Mouse (Mus musculus) spleen, postnatal 4 days (tissue): ENCODE results near the gene Wipf3.

ENCODE experiments used
- DNase-seq, 2 experiments: peaks; one replicate each; pipeline ENCODE4 v3.0.0; 2022; ENCODE audit warnings: low spot score in 2 of 2

The Wipf3 gene

GRCm38 (mm10) chr6:54429447-54430194 lies at the start of gene Wipf3:
TSS of gene Wipf3 (plus strand) at chr6:54429603.
- no peak for DNase-seq

DNA sequence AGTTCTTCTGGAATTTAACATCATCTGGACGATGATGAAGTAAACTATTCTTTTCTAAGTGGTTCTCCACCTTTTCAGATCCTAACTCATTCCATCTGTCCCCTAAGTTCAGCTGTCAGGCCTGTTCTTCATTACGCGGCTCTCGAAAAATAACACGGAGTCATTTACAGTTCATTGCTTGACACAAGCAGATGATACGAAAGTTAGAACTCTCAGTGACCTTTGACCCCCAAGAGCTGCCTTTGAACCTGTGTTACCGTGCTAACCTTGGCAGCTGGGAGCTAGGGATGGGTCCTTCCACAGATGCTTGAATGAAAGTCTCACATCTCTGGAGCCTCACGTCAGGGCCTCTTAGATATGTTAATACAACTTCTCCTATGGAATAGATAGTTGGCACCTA lies 46.8 kb upstream of the Wipf3 start:
- DNase-seq, result no peak

DNA sequence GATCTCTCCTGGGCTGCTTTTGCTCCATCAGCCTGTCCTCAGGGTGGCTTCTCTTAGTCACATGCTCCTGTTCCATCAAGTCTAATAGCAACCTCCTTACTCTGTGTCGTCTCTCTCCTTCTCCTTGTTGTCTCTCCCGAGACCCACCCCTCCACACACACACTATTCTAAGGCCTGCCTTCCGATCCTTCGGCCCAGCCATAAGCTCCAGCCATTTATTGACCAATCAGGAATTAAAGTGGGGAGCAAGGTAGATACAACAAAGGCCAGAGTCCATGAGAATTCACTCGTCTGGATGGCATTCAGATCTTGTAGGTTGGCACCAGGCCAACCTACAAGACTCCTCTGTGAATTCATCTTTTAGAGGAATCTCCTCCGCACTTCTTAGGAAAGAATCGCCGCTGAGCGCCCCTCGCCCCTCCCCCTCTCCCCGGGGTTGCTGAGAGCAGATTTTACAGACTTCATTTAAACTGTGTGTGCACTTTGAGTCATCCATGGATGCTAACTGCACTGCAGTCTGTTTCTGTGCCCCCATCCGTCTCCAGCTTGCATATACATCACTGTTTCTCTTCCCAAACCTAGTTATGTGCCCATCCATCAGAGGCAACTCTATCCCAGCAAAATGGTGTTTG lies 45.4 kb upstream of the Wipf3 start:
- DNase-seq, result no peak

DNA sequence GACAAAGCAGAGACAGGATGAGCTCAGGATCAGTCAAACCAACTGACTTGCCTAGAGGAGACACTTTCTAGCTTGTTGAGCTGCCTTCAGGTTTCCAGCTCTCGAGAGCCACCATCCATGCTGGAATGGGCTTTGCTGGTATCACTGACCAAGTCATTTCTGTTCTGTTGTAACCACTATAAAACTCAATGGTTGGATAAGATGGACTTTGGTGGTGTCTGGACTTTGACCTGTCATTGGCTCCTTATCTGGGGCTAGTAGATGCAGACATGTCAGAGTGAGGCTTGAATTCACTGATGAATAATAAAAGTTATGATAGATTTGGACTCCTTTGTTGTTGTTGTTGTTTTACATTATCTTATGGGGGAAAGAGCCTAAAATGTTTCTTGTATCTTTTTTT lies 44.6 kb upstream of the Wipf3 start:
- DNase-seq, result no peak

- DNase-seq, result no peak
These were observed 43.0 kb upstream of the Wipf3 start for GRCm38 (mm10) chr6:54386429-54386828.

GRCm38 (mm10) chr6:54387044-54387443 lies 42.4 kb upstream of the Wipf3 start:
- DNase-seq, result no peak

DNA sequence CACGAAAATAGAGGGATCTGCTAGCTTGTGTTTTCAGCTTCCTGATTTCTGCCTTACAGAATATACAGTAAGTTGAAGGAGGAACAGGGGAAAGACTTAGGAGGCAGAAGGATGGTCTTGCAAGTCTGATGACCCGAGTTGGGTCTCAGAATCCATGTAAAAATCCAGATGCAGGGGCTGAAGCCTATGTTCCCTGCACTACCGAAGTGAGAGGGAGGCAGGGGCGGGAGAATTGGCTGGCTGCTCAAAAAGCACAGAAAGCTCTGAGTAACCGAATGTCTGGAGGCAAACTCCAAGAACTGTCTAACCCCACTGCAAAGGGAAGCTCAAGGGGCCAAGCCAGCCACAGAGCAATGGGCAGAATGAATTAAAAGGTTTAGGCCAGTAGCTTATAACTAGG lies 41.7 kb upstream of the Wipf3 start:
- no peak for DNase-seq

GRCm38 (mm10) chr6:54388690-54389275 lies 40.6 kb upstream of the Wipf3 start:
- DNase-seq, result no peak

- DNase-seq, result no peak
These were observed 37.6 kb upstream of the Wipf3 start for GRCm38 (mm10) chr6:54391765-54392164.

DNA sequence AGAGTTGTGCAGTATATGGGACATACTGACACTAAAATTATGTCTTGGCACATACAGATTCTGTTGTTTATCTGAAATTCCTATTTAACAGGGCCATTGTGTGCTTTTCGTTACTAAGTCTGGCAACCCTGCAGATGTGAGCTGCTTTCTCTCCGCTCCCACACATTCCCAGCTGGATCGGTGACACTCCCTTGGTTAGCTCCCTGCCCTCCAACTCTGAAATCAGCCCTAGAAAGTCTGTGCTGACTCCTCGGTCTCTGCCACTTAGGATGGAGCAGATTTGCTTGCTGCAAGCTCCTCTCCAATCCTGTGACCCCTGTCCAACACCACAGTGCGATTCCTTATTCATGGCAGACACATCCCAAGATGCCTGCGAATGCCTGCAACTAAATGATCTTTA lies 35.5 kb upstream of the Wipf3 start:
- DNase-seq, result no peak

GRCm38 (mm10) chr6:54399194-54399923 lies 30.0 kb upstream of the Wipf3 start:
- DNase-seq, result no peak

- DNase-seq, result no peak
These were observed 27.9 kb upstream of the Wipf3 start for GRCm38 (mm10) chr6:54401503-54401902.

- DNase-seq, result no peak
These were observed 24.5 kb upstream of the Wipf3 start for GRCm38 (mm10) chr6:54404916-54405315.

DNA sequence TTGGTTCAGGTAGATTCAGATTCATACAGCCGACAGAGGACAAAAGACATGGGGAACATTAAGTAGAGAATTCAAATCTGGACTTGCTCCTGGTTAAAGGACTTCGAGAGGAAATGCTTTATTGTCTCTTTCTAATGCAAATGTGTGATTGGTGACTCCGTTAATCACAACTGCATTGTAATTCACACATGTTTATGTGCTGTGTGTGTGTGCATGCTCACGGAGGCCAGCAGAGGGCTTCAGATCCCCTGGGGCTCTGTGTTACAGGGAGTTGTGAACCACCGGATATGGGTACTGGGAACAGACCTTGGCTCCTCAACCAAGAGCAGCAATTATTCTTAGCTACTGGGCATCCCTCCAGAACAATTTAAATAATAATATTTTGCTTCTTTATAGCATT lies 23.3 kb upstream of the Wipf3 start:
- no peak for DNase-seq

GRCm38 (mm10) chr6:54409271-54409670 lies 20.1 kb upstream of the Wipf3 start:
- DNase-seq, result no peak

DNA sequence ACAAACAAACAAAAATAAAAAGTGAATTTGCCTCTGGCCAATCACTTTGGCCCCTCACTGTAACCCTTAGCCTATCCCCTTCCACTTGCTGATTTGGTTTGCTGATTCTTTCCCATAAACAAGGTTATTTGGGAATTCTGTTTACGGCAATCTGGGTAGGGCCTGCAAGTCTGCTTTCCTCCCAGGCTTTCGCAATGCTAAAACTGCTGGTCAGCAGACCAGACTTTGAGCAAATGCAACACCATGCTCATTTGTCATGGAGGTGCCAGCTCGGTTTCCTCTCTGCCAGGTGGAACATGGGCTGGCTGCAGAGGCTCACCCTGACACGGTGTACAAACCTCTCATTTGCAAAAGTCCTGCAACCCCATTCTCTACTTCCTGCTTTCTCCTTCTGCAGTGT lies 19.0 kb upstream of the Wipf3 start:
- no peak for DNase-seq

DNA sequence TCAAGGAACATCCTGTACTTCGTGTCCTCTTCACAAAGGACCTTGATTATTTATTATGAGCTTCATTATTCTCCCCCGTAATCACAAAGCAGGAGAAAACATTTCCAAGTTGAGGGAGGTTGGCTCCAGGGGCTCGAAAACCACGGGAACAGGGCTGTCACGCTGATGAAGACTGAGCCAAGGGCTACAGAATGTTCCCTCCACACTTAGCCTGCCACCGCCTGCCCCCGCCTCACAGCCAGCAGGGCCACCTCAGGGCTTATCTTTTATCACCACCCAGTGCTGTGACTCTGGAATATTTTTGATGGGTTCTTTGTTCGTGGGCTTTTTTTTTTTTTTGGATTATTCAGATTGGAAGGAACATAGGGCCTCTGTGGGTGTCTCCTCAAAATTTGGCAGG lies 17.8 kb upstream of the Wipf3 start:
- no peak for DNase-seq

DNA sequence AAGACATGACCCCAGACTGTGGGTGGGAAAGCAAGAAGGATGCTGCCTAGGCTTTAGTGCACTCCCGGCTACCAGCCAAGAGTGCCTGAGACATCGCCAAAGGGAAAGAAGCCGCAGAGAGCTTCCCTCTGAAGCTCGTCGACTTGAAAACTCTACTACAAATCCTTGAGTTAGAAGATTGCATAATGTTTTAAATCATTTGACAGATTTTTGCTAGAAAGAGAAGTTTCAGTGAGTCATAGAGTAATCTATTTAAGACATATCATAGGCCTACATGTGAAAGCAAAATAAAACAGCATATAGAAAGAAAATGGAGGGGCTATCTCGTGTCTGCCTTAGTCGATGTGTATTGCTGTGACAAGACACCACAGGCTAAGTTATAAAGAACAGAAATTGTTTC lies 16.5 kb upstream of the Wipf3 start:
- DNase-seq, result no peak

- DNase-seq, result no peak
These were observed 4.2 kb upstream of the Wipf3 start for GRCm38 (mm10) chr6:54425230-54425629.

DNA sequence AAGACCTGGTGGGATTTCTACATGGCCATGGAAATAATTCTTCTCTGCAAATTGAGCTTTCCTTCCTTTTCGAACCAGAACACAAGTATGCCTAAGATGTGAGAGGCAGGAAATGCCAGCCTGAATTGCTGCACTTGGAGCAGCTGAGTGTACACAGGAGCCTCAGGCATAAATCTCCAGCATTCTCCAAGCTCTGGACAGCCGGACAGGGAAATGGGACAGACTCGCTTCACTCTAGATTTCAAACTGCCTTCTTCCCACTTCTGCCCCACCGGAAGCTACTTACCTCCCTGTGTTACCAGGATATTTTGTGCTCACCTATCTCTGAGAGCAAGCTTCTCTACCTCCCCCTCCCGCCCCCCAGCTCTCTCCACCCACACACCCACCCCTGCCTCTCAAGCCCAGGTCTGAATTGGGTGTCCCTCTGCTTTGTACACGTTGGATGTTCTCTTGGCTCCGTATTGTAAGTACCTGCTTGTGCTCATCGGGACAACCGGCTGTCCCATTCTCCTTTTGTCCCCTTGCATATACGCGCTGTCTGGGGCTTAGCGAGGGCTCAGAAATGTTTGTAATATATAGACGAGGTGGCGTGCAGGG lies 455 bp upstream of the Wipf3 start:
- DNase-seq, result no peak

- no peak for DNase-seq
These were observed 818 bp downstream of the Wipf3 start for GRCm38 (mm10) chr6:54430221-54430620.

DNA sequence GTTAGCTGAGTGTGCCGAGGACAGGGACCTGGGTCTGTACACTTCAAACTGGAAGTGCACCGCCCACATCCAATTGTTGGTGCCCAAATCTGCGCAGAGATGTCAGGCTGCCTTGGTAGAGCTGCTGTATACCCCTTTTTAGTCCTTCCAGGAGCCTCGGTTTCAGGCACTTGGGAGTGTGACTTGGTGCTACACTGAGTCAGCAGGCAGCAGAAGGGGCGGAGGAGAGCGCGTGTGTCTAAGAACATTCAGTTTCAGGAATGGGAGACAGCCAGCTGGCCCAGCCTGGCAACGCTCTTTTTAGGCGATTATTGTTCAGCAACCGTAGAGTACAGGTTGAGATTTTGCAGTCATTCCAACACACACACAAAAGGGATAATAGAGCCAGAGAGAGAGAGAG lies 2.4 kb downstream of the Wipf3 start:
- no peak for DNase-seq
